Mouse (Mus musculus) liver, embryonic 14.5 days (tissue): ENCODE results near the gene Acat2.

Experiments used
- CTCF ChIP-seq: IDR thresholded peaks from 2 replicates; pipeline ENCODE4 v1.5.1; 2016; ENCODE audit warnings: antibody characterized with exemption, low read depth, control low read depth
- EP300 ChIP-seq: IDR thresholded peaks from 2 replicates; pipeline ENCODE4 v1.6.1; 2016; ENCODE audit warnings: antibody characterized with exemption, low read depth

GRCm38 (mm10) chr17:12910391-12910790 is 50.2 kb downstream of the Acat2 start:
- TF ChIP-seq CTCF (no peak), EP300 (no peak)
